Mouse (Mus musculus) lung, postnatal 0 days (tissue): ENCODE measurements at regions not wholly inside any gene's neighbourhood (a gene's known extent, or its start where the extent isn't known, plus 50 kb on each side); places are given as distances from the start of the nearest gene placed in this dataset.

Experiments used
- CTCF ChIP-seq: IDR thresholded peaks from 2 replicates; pipeline ENCODE4 v1.5.1; 2016; ENCODE audit warnings: antibody characterized with exemption, mild to moderate bottlenecking
- EP300 ChIP-seq: IDR thresholded peaks from 2 replicates; pipeline ENCODE4 v1.6.1; 2016; ENCODE audit warnings: antibody characterized with exemption, mild to moderate bottlenecking, control low read depth

- TF ChIP-seq CTCF: no peak
- TF ChIP-seq EP300: no peak
Observed at GRCm38 (mm10) chr9:5771158-5771557, 397.2 kb upstream of the Pdgfd start.
